Mouse (Mus musculus) cerebellum, adult 18-20 months (tissue): Measurements from ENCODE around the gene Qrich2.
"Not testable (repeated sequence)": the region's sequence is repeated elsewhere in the genome, so short reads cannot be mapped to it uniquely, and the experiment has no call there.

Experiments used
- DNase-seq, 2 experiments: peaks; one replicate each; pipeline ENCODE4 v3.0.0; 2021

The Qrich2 gene

DNA sequence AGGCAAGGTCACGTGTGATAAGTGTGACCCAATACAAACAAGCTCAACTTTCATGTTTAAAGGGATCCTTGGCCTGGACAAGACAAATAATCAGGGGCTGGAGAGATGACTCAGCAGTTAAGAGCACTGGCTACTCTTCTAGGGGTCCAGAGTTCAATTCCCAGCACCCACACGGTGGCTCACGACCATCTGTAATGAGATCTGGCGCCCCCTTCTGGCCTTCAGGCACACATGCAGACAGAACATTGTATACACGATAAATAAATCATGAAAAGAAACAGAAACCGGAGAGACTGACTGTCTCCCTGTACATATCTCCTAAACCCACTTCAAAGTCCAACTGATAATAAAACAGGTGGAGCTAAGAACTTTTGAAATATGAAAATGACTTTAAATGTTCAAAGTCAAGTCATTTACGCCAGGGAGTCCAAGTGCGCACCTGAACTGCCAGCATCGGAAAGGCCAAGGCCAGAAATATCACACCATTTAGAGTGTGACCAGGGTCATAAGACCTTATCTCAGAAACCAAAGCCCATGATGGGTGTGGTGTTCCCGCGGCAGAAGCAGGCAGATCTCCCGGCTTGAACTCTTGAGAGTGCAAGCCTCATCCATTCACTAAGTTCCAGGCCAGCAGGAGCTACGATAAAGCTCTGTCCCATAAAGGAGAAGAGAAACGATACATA lies 22.8 kb upstream of the Qrich2 start:
- no peak for DNase-seq

- DNase-seq: no peak
Observed at GRCm38 (mm10) chr11:116488207-116488606, 22.2 kb upstream of the Qrich2 start.

- DNase-seq: no peak
Observed at GRCm38 (mm10) chr11:116484261-116484660, 18.2 kb upstream of the Qrich2 start.

- peak; percentile 39 to 47 for DNase-seq
Observed at GRCm38 (mm10) chr11:116481776-116482175, 15.7 kb upstream of the Qrich2 start.

GRCm38 (mm10) chr11:116480975-116481374 lies 14.9 kb upstream of the Qrich2 start:
- no peak for DNase-seq

DNA sequence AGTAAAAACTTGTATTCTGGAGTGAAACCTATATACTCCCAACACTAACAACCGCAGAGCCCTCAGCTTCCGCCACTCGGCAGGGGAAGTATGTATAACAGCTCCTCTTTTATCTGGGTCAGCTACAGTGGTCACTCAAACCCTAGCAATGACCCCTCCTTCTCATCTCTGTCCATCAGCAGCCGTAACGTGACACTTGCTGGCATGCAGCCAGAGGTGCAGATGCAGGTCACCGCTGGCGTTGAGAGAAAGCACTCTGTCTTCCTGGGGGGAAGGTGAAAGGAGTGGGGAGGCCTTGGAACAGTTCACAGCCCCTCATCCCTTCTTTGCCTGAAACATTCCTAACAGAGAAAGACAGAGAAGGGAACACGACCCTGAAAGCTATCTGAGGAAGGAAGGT lies 13.8 kb upstream of the Qrich2 start:
- no peak for DNase-seq

- no peak for DNase-seq
Observed at GRCm38 (mm10) chr11:116478978-116479377, 12.9 kb upstream of the Qrich2 start.

GRCm38 (mm10) chr11:116477160-116477759 lies 11.2 kb upstream of the Qrich2 start:
- DNase-seq: no peak

DNA sequence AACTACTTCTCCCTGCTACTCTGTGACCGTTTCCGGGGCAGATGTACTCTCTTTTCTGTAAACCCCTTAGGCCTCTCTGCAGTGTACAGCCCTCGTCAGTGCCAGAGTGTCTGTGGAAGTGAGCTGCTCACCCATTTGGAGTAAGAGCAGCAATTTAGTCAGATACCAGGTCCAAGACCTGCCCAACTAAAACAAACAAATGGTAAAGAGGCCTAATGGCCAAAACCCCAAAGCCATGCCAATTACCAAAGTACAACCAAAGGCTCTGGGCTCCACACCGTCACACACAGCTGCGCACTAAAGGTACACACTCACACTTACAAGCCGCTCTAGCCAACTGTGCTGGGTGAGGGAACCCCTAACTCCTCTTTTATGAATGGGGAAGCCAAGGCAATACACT lies 10.7 kb upstream of the Qrich2 start:
- no peak for DNase-seq

GRCm38 (mm10) chr11:116476041-116476440 lies 10.0 kb upstream of the Qrich2 start:
- DNase-seq: no peak

DNA sequence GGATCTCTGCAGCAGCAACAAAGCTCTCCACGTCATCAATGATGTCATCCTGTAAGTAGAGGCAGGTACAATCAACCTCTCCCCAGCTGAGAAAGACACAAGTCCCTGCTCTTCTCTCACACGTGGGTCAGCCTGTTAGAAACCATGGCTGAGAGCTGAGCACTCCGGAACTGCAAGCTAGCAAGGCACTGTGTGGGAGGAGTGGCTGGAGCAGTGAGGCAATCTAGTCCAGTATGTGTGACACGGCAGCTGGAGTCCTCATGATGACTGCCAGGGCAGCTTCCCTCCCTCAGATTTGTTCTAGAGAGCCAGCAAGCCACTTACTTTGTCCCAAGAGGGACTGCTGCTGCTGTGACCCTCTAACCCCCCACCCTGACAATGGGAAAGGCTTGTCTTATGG lies 6.2 kb upstream of the Qrich2 start:
- no peak for DNase-seq

DNA sequence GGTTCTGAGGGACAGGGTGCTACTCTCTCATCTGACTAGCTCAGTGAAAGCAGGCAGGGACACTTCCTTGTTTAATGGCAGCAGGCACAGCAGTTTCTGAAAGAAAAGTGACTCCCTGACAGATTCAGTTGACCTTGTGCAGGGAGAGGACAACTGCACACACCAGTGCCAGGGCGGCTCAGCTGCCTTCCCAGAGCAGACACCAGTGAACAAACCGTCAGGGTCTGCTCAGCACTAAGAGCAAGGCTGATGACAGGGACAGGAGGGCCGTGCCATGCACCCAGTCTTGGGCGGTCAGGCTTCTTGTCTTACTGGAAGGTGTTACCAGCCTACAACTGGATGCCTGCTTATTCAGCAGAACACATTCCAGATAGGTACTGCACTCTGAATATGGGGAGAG lies 4.9 kb upstream of the Qrich2 start:
- no peak for DNase-seq

GRCm38 (mm10) chr11:116470249-116470648 lies 4.2 kb upstream of the Qrich2 start:
- no peak for DNase-seq

GRCm38 (mm10) chr11:116468338-116468737 lies 2.3 kb upstream of the Qrich2 start:
- not testable (repeated sequence) for DNase-seq

GRCm38 (mm10) chr11:116463833-116464232 lies 2.2 kb downstream of the Qrich2 start:
- DNase-seq: peak; percentile 79

- DNase-seq: no peak
Observed at GRCm38 (mm10) chr11:116463338-116463737, 2.7 kb downstream of the Qrich2 start.

GRCm38 (mm10) chr11:116459786-116460185 lies 6.3 kb downstream of the Qrich2 start:
- no peak for DNase-seq

- no peak for DNase-seq
Observed at GRCm38 (mm10) chr11:116456234-116456633, 9.8 kb downstream of the Qrich2 start.

GRCm38 (mm10) chr11:116453889-116454288 lies 12.2 kb downstream of the Qrich2 start:
- no peak for DNase-seq

DNA sequence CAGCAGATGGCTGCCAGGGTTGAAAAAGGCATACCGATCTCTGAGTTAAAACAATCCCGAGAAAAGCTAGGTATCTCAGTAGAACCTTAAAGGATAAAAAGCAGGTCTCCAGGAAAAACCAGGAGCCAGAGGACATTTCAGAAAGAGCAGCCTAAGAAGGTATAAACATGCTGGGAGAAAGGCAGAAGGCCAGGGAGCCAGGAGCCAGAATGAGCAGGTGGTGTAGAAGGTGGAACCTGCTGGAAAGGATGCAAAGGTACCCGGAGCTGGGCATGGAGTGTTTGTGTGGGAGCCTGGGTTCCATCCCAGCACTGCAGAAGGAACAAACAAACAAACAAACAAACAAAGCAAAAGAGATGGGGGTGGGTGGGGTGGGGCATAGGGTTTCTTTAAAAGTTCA lies 16.7 kb downstream of the Qrich2 start:
- DNase-seq: peak in 1 of 2 experiments; percentile 22

DNA sequence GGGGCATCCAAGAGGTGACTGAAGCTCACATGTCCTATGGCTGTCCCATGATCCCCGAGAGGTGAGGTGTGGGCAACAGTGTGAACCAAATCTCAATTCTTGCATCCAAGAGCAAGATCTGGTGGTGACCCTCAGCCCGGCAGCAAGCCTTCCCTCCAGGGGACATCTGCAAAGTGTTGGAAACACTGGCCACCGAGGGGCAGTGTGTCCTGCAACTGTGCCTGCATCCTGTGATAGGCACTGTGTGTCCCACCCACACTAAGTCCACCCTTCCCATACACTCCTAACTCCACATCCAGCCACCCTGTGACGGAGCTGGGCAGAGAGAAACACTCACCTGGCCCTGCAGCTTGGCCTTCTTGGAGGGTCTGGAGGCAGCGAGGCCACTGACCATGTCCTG lies 18.2 kb downstream of the Qrich2 start:
- no peak for DNase-seq

- no peak for DNase-seq
Observed at GRCm38 (mm10) chr11:116446308-116446887, 19.6 kb downstream of the Qrich2 start.

- DNase-seq: peak; percentile 94 to 95
Observed at GRCm38 (mm10) chr11:116445596-116446307, 20.3 kb downstream of the Qrich2 start.

- DNase-seq: no peak
Observed at GRCm38 (mm10) chr11:116443935-116444334, 22.1 kb downstream of the Qrich2 start.
